Mouse (Mus musculus) layer of hippocampus, adult 2 months (tissue): ENCODE results near the gene Mcemp1. TPM values are rescaled to one million over a fixed set of nuclear protein-coding genes. Genes with fewer than 3 reads are reported as not detected.

ENCODE experiments used
- DNase-seq, 2 experiments: peaks; one replicate each; pipeline ENCODE4 v3.0.0; 2022; ENCODE audit warnings: low spot score in 2 of 2
- H3K27ac ChIP-seq: fragments of 200-600 bp; 2 replicates; pipeline ENCODE4 v1.8.1; 2022
- H3K4me3 ChIP-seq: fragments of 200-600 bp; 2 replicates; pipeline ENCODE4 v1.8.1; 2022; ENCODE audit warnings: mild to moderate bottlenecking
- CTCF ChIP-seq: fragments of 200-600 bp; conservative IDR thresholded peaks from 2 replicates; pipeline ENCODE4 v1.8.1; 2022; ENCODE audit warnings: antibody characterized with exemption, mild to moderate bottlenecking, moderate library complexity
- total RNA-seq, 2 experiments: library from RNA; stranded (reverse); gene quantifications; 2 replicates each; pipeline ENCODE4 v1.2.3; 2021

The Mcemp1 gene
- total RNA-seq, 2 experiments from 2014 or later: not detected

DNA sequence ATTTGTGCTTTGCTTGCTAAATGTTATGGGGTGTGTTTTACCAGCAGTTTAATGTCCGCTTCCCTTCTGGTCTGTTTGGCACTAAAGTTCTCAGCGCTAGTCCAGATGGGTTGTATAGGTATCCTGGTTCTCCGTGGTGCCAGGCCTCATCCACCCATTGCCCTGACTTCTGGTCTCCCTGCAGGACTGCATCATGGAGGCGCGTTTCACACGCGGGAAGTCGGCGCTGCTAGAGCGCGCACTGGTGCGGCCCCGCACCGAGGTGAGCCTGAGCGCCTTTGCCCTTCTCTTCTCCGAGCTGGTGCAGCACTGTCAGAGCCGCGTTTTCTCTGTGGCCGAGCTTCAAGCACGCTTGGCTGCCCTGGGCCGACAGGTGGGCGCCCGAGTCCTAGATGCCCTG lies 13.3 kb downstream of the Mcemp1 start:
- no peak overlapping the region for H3K4me3 ChIP-seq
- no peak overlapping the region for H3K27ac ChIP-seq
- DNase-seq: no peak
- no peak for TF ChIP-seq CTCF

DNA sequence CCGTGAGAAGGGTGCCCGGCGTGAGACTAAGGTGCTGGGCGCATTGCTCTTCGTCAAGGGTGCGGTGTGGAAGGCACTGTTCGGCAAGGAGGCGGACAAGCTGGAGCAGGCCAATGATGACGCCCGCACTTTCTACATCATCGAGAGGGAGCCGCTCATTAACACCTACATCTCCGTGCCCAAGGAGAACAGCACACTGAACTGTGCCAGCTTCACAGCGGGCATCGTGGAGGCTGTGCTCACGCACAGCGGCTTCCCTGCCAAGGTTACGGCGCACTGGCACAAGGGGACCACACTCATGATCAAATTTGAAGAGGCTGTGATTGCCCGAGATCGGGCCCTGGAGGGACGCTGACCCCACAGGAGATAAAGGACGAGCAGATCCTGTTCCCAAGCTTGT lies 13.7 kb downstream of the Mcemp1 start:
- H3K27ac ChIP-seq: no peak overlapping the region
- no peak for DNase-seq
- no peak overlapping the region for H3K4me3 ChIP-seq
- TF ChIP-seq CTCF: no peak

- no peak overlapping the region for H3K27ac ChIP-seq
- no peak for TF ChIP-seq CTCF
- no peak for DNase-seq
- no peak overlapping the region for H3K4me3 ChIP-seq
These were observed 14.1 kb downstream of the Mcemp1 start for GRCm38 (mm10) chr8:3679656-3680055.

DNA sequence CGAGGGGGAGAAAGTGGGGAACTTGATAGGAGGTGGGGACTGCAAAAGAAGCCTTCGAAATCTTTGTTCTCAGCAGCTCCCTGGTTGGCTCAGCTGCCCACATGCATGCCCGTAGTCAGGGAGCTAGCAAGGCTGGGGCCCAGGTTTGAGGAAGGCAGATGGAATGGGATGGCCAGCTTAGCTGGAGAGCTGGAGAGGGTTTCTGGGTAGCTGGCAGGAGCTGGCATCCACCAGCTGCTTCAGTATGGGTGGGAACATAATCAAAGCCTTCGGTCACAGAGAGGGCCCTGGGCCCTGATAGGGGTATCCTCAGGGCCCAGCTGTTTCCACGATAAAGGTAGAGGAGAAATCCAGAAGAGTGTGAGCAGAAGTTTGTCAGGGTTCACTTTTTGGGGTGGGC lies 16.9 kb downstream of the Mcemp1 start:
- no peak overlapping the region for H3K4me3 ChIP-seq
- no peak for DNase-seq
- no peak overlapping the region for H3K27ac ChIP-seq
- TF ChIP-seq CTCF: no peak

DNA sequence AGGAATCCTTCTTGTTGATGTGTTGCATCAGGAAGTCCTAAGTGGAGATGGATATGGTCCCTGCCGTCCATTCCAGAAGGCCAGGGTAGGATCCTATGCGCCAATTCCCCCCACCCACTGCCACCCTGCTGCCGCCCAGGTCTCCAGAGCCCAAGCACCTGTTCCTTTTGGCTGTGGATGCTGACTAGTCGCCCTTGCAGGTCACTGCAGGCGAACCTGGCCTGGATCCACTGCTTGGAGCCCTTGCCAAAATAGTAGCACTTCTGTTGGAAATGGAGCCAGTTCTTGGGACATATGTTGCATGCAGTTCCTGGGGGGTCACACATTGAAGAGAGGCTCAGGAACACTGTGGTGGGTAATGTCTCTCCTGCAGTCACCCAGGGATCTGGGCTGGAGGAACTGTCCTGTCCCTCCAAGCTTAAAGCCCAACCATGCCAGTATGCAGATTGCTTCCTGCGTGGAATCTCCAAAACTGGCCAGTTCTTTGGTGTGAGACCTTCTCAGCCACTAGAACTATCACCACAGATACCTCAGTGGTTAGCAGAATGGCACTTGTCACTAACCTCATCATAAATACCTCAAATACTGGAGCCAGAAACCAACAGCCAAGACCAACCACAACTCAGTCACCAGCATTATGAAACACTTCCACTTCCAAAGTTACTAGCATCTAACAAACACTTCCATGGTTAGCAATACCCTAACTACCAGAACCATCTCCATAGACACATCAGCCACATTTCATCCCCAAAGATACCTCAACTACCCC lies 18.0 kb downstream of the Mcemp1 start:
- H3K4me3 ChIP-seq: no peak overlapping the region
- TF ChIP-seq CTCF: no peak
- no peak overlapping the region for H3K27ac ChIP-seq
- DNase-seq: no peak

GRCm38 (mm10) chr8:3684530-3684929 lies 19.0 kb downstream of the Mcemp1 start:
- Histone ChIP-seq H3K27ac (no peak overlapping the region), H3K4me3 (no peak overlapping the region)
- DNase-seq: no peak
- TF ChIP-seq CTCF: no peak

GRCm38 (mm10) chr8:3685422-3685821 lies 19.9 kb downstream of the Mcemp1 start:
- DNase-seq: no peak
- no peak for TF ChIP-seq CTCF
- Histone ChIP-seq H3K27ac (no peak overlapping the region), H3K4me3 (no peak overlapping the region)

- DNase-seq: no peak
- peak; percentile 19 for TF ChIP-seq CTCF
- Histone ChIP-seq H3K4me3 (no peak overlapping the region), H3K27ac (no peak overlapping the region)
These were observed 22.0 kb downstream of the Mcemp1 start for GRCm38 (mm10) chr8:3687537-3687936.

DNA sequence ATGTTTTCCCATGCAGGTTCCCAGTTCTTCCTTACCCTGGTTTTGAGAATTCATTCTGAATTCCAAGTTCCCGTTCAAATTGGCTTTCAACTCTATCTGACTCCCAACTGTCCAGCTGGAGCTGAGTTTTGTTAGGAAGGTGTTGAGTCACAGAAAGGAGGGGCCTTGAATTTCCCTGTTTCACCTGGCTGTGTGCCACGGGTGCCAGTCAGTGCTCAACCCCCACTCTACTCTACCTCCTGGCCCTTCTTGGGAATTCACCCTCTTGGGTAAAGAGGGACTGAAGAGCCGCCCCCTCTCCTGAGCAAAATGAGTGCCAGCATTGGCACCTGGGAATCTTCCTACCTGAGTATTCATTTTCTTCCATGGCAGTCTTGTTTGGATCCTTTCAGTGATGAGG lies 25.2 kb downstream of the Mcemp1 start:
- no peak for TF ChIP-seq CTCF
- Histone ChIP-seq H3K27ac (no peak overlapping the region), H3K4me3 (no peak overlapping the region)
- no peak for DNase-seq

- H3K27ac ChIP-seq: no peak within 1 kb of the TSS; the same call in 1 of the 2 replicates
- TF ChIP-seq CTCF: no peak
- no peak within 1 kb of the TSS for H3K4me3 ChIP-seq
- DNase-seq: no peak
These were observed 28.6 kb downstream of the Mcemp1 start, which contains the start of gene Fcer2a for GRCm38 (mm10) chr8:3694121-3694520. Gene Fcer2a (minus strand): TSS chr8:3694175.

DNA sequence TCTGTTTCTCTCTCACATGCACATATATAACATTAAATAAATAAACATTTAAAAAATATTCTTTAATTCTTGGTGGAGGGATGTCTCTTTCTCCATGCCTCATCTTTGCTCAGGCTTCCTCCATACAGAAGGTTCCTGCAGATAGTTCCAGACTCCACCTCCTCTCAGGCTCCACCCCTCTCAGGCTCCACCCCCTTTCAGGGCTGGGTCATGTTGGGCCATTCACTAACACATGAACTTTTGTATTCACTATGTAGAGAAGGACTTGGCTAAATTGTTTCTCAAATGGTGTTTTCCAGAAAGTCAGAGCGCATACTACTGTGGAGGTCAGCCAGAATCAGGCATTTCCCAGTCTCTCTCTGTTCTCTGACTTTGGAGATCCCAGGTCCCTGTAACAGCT lies 35.9 kb downstream of the Mcemp1 start:
- TF ChIP-seq CTCF: no peak

GRCm38 (mm10) chr8:3705711-3706110 lies 40.2 kb downstream of the Mcemp1 start:
- Histone ChIP-seq H3K4me3 (no peak overlapping the region), H3K27ac (no peak overlapping the region)
- TF ChIP-seq CTCF: peak; percentile 69
- peak in 1 of 2 experiments; percentile 32 for DNase-seq

More for the DNA sequence above, 35.9 kb downstream of the Mcemp1 start:
- Histone ChIP-seq H3K27ac (no peak overlapping the region), H3K4me3 (no peak overlapping the region)
- no peak for DNase-seq

DNA sequence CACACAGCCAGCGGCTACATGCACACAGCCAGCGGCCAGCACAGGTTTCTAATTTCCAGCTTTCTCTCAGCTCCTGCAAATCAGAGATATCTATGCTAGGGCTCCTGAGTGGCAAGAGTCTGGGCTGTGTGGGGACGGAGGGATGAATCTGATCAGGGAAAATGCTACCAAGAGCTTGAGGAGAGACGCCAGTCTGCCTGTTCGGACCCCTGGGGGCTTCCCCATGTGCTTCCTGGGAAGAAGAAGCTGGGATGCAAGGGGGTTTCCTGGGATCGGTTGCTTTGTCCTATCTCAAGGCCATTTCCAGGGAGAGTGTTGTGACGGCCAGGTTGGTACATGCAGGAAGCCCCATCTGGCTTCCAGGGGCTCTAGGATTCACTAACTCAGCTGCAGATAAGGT lies 42.1 kb downstream of the Mcemp1 start:
- no peak for TF ChIP-seq CTCF
- H3K27ac ChIP-seq: no peak overlapping the region
- H3K4me3 ChIP-seq: no peak overlapping the region
- no peak for DNase-seq

DNA sequence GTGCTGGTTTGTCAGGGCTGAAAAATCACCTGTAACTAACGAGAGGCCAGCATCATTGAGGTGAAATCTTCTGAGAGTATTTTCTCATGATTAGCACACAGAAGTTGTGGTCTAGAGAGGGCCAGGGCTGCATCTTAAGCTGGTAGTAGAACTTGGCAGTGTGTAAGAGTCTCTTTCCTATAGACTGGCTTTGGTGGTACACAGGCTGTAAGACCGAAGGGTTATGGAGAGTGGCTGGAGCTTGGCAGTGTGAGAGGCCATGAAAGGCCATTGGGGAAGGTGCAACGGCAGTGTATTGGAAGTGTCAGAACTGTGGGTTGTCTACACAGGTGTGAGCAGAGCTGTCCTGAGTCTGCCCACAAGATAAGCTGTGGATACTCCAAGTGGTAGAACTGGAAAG lies 44.8 kb downstream of the Mcemp1 start:
- no peak for TF ChIP-seq CTCF

GRCm38 (mm10) chr8:3711646-3712045 lies 46.1 kb downstream of the Mcemp1 start:
- no peak for DNase-seq
- Histone ChIP-seq H3K27ac (no peak overlapping the region), H3K4me3 (no peak overlapping the region)
- no peak for TF ChIP-seq CTCF

More for the DNA sequence above, 44.8 kb downstream of the Mcemp1 start:
- Histone ChIP-seq H3K27ac (no peak overlapping the region), H3K4me3 (no peak overlapping the region)
- no peak for DNase-seq
